Mouse (Mus musculus) neural tube, embryonic 12.5 days (tissue): ENCODE measurements around the gene Macc1. TPM values are rescaled to one million over a fixed set of nuclear protein-coding genes. Genes with fewer than 3 reads are reported as not detected.

ENCODE experiments used
- ATAC-seq: fragments of 200-750 bp; cut with Nextera tagmentation; 2 replicates; pipeline ENCODE4 v1.8.0; 2017; ENCODE audit warnings: low read depth, mild to moderate bottlenecking, moderate TSS enrichment, moderate library complexity; ENCODE audit not compliant: low FRiP score
- H3K27ac ChIP-seq: fragments of 300-500 bp; sonication (generic); 2 replicates; pipeline ENCODE4 v1.5.1; 2016
- H3K27me3 ChIP-seq: fragments of 300-500 bp; sonication (generic); replicated peaks from 2 replicates; pipeline ENCODE4 v1.6.1; 2016; ENCODE audit warnings: mild to moderate bottlenecking
- H3K36me3 ChIP-seq: fragments of 300-500 bp; sonication (generic); 2 replicates; pipeline ENCODE4 v1.6.1; 2016; ENCODE audit warnings: mild to moderate bottlenecking
- H3K4me1 ChIP-seq: fragments of 300-500 bp; sonication (generic); 2 replicates; pipeline ENCODE4 v1.6.1; 2016
- H3K4me2 ChIP-seq: fragments of 300-500 bp; sonication (generic); replicated peaks from 2 replicates; pipeline ENCODE4 v1.6.1; 2016; ENCODE audit warnings: mild to moderate bottlenecking
- H3K4me3 ChIP-seq: fragments of 300-500 bp; sonication (generic); 2 replicates; pipeline ENCODE4 v1.5.1; 2016
- H3K9ac ChIP-seq: fragments of 300-500 bp; sonication (generic); 2 replicates; pipeline ENCODE4 v1.6.1; 2016; ENCODE audit warnings: mild to moderate bottlenecking
- H3K9me3 ChIP-seq: fragments of 300-500 bp; sonication (generic); 2 replicates; pipeline ENCODE4 v1.6.1; 2016; ENCODE audit warnings: mild to moderate bottlenecking
- WGBS: fragments of 180-500 bp; shearing (Covaris S2); methylation state at CpG from one replicate; pipeline ENCODE4 v1.1.7; 2016; 5-methylcytosine and 5-hydroxymethylcytosine counted together
- polyA plus RNA-seq: library from polyadenylated mRNA; unstranded; fragments of >200 nt; fragmentation: Nextera tagmentation; extraction: Ambion mirVana; gene quantifications from 2 replicates; pipeline ENCODE4 v1.2.1, GENCODE M21; 2016

Macc1 gene
- polyA plus RNA-seq, 1 experiment from 2014 or later = 0.08 TPM

- WGBS = 90% methylated on average over 2 of the region's 2 CpGs
- Histone ChIP-seq H3K27me3 (no peaks in the 10 kb centered on the region), H3K4me1 (no peaks in the 10 kb centered on the region), H3K9ac (no peak overlapping the region), H3K9me3 (no peaks in the 10 kb centered on the region), H3K36me3 (no peaks in the 10 kb centered on the region), H3K4me3 (no peak overlapping the region), H3K27ac (no peak overlapping the region), H3K4me2 (no peak overlapping the region)
- no peak for ATAC-seq
Observed at GRCm38 (mm10) chr12:119398046-119398659, 84.1 kb downstream of the Macc1 start.

DNA sequence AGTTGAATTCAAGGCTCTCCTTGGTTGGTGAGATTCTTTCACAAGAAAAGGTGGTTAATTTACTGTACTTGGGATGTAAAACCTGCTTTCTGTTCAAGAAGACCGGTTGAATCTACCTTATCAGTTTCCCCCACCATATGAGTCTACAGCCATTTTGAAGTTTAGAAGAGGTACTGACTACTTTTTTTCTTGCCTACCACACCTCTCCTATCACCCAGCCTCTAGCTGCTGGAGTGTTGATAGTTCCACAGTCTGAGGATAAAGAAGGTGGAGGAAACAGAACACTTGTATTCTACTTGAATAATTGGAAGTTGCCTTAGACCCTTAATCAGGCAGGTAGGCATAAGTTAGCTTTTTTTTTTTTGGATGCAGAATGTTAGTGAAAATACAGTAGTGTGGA lies 88.2 kb downstream of the Macc1 start:
- Histone ChIP-seq H3K27me3 (no peaks in the 10 kb centered on the region), H3K4me2 (no peak overlapping the region), H3K9me3 (no peaks in the 10 kb centered on the region), H3K36me3 (no peaks in the 10 kb centered on the region), H3K4me3 (no peak overlapping the region), H3K9ac (no peak overlapping the region), H3K27ac (no peak overlapping the region), H3K4me1 (no peaks in the 10 kb centered on the region)
- ATAC-seq = no peak
- WGBS = 87% methylated on average over 1 of the region's 1 CpGs

- no peaks in the 10 kb centered on the region for H3K36me3 ChIP-seq
- H3K27me3 ChIP-seq = no peaks in the 10 kb centered on the region
- no peak overlapping the region for H3K27ac ChIP-seq
- H3K4me3 ChIP-seq = no peak overlapping the region
- H3K9me3 ChIP-seq = no peaks in the 10 kb centered on the region
- WGBS = 35% methylated on average over 3 of the region's 3 CpGs
- H3K4me2 ChIP-seq = no peak overlapping the region
- H3K4me1 ChIP-seq = no peaks in the 10 kb centered on the region
- no peak overlapping the region for H3K9ac ChIP-seq
- ATAC-seq = no peak
Observed at GRCm38 (mm10) chr12:119402796-119403195, 88.7 kb downstream of the Macc1 start.

GRCm38 (mm10) chr12:119404810-119405209 lies 90.7 kb downstream of the Macc1 start:
- H3K36me3 ChIP-seq = no peaks in the 10 kb centered on the region
- no peak overlapping the region for H3K9ac ChIP-seq
- H3K4me3 ChIP-seq = no peak overlapping the region
- no peaks in the 10 kb centered on the region for H3K9me3 ChIP-seq
- no peak overlapping the region for H3K4me2 ChIP-seq
- no peaks in the 10 kb centered on the region for H3K4me1 ChIP-seq
- no peak for ATAC-seq
- H3K27me3 ChIP-seq = no peaks in the 10 kb centered on the region
- WGBS = 88% methylated on average over 1 of the region's 1 CpGs
- H3K27ac ChIP-seq = no peak overlapping the region

DNA sequence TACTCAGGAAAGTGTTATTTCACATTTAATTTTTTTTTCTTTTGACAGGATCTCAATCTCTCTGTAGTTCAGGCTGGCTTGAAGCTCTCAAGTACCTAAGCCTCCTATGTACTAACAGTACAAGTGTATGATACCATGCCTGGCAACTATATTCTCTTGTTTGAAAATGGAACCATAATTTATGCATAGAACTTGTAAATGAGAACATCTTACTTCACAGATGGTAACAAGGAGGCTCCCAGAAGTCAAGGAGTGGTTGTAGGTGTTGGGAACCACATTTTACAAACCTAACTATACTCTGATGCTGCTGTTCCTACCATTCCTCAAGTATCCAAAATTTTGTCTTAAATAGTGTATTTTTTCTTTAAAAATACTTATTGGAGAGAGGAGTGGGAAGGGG lies 96.5 kb downstream of the Macc1 start:
- Histone ChIP-seq H3K36me3 (no peaks in the 10 kb centered on the region), H3K9ac (no peak overlapping the region), H3K4me3 (no peak overlapping the region), H3K4me2 (no peak overlapping the region), H3K27ac (no peak overlapping the region), H3K4me1 (no peaks in the 10 kb centered on the region), H3K27me3 (no peaks in the 10 kb centered on the region), H3K9me3 (no peaks in the 10 kb centered on the region)
- ATAC-seq = no peak

DNA sequence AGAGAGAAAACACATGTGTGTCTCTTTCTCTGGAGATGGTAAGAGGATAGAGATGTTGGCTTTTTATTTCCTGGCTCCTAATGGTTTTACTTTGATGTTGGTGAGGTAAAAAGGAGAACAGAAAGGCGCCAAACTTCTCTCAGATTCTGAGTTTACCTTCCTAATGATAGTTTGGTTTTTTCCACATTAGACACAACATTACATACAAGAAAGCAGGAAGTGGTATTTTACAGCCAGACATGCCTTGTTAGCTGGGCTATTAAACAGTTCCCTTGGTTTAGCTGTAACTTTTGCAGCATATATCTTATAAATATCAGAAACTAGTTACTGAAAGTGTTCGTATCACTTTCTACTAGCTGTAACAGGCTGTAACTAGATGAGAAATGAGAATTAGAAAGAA lies 96.9 kb downstream of the Macc1 start:
- H3K4me2 ChIP-seq = no peak overlapping the region
- no peak overlapping the region for H3K9ac ChIP-seq
- H3K9me3 ChIP-seq = no peaks in the 10 kb centered on the region
- H3K36me3 ChIP-seq = no peaks in the 10 kb centered on the region
- 74% methylated on average over 2 of the region's 2 CpGs for WGBS
- H3K27ac ChIP-seq = no peak overlapping the region
- ATAC-seq = no peak
- no peaks in the 10 kb centered on the region for H3K4me1 ChIP-seq
- no peak overlapping the region for H3K4me3 ChIP-seq
- H3K27me3 ChIP-seq = no peaks in the 10 kb centered on the region

- 89% methylated on average over 2 of the region's 2 CpGs for WGBS
- H3K9me3 ChIP-seq = no peaks in the 10 kb centered on the region
- no peaks in the 10 kb centered on the region for H3K4me1 ChIP-seq
- no peaks in the 10 kb centered on the region for H3K27me3 ChIP-seq
- no peak for ATAC-seq
- H3K4me2 ChIP-seq = no peak overlapping the region
- no peak overlapping the region for H3K9ac ChIP-seq
- no peak overlapping the region for H3K4me3 ChIP-seq
- no peak overlapping the region for H3K27ac ChIP-seq
- no peaks in the 10 kb centered on the region for H3K36me3 ChIP-seq
Observed at GRCm38 (mm10) chr12:119411982-119412381, 97.9 kb downstream of the Macc1 start.

- no peak for ATAC-seq
- Histone ChIP-seq H3K4me3 (no peak overlapping the region), H3K27me3 (no peaks in the 10 kb centered on the region), H3K27ac (no peak overlapping the region), H3K4me1 (no peaks in the 10 kb centered on the region), H3K9me3 (no peaks in the 10 kb centered on the region), H3K4me2 (no peak overlapping the region), H3K9ac (no peak overlapping the region), H3K36me3 (no peaks in the 10 kb centered on the region)
- 91% methylated on average over 2 of the region's 2 CpGs for WGBS
Observed at GRCm38 (mm10) chr12:119415900-119416299, 101.8 kb downstream of the Macc1 start.

DNA sequence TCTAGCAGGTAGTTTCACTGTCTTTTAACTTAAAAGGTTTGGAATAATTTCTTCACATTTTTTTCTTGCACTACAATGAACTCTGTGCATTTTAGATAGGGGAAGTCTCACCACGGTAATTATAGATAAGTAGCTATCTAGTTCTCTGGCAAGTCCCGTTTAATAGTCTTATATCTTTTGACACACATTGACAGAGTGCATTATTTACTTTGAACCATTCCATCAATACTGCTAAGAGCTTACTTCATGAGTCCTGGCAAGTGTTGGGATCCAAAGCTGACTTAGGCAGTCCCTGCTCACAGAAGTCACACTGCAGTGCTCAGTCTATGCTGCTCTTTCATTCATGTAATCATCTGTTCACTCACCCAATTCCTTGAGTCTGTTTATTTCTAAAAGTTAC lies 111.7 kb downstream of the Macc1 start:
- no peak overlapping the region for H3K9ac ChIP-seq
- no peaks in the 10 kb centered on the region for H3K27me3 ChIP-seq
- H3K4me3 ChIP-seq = no peak overlapping the region
- H3K36me3 ChIP-seq = no peaks in the 10 kb centered on the region
- ATAC-seq = no peak
- no peak overlapping the region for H3K27ac ChIP-seq
- 86% methylated on average over 2 of the region's 2 CpGs for WGBS
- no peaks in the 10 kb centered on the region for H3K9me3 ChIP-seq
- H3K4me1 ChIP-seq = no peaks in the 10 kb centered on the region
- no peak overlapping the region for H3K4me2 ChIP-seq

DNA sequence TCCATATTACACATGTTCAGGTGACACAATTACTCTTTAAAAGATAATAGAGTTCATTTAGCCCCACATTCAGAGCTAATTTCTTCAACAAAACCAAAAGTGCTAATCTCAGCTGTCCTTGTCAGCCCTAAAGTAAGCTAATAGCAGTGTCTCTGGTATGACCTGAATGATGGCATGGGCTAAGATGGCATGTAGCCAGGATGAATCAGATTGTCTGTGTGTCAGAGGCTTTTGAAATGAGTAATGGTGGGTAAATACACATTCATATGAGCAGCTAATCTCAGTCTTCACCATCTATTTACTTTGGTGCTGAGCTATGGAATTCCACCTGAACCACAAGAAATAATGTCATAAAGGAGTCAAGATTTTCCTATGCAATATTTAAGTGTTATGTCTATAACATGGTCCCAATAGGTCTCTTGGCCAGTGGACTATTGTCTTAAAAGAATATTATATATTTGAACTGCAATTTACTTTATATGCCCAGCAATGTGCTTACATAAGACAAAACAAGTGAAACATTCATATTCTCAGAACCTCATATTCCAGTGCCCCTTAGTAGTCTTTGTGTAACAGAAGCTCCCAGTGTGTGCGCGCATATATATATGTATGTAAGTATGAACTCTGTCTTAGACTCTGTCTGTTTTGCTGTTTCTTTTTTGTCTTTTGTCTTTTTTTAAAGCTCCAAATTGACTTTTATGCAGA lies 112.3 kb downstream of the Macc1 start:
- ATAC-seq = no peak
- 96% methylated on average over 2 of the region's 2 CpGs for WGBS
- H3K4me2 ChIP-seq = no peak overlapping the region
- no peak overlapping the region for H3K9ac ChIP-seq
- no peaks in the 10 kb centered on the region for H3K36me3 ChIP-seq
- no peak overlapping the region for H3K4me3 ChIP-seq
- no peaks in the 10 kb centered on the region for H3K27me3 ChIP-seq
- H3K9me3 ChIP-seq = no peaks in the 10 kb centered on the region
- no peak overlapping the region for H3K27ac ChIP-seq
- no peaks in the 10 kb centered on the region for H3K4me1 ChIP-seq

- no peak overlapping the region for H3K4me3 ChIP-seq
- no peaks in the 10 kb centered on the region for H3K9me3 ChIP-seq
- peak; percentile 81; the same call in 1 of the 2 replicates for ATAC-seq
- H3K27me3 ChIP-seq = no peaks in the 10 kb centered on the region
- 70% methylated on average over 1 of the region's 1 CpGs for WGBS
- no peak overlapping the region for H3K9ac ChIP-seq
- H3K4me1 ChIP-seq = no peaks in the 10 kb centered on the region
- no peaks in the 10 kb centered on the region for H3K36me3 ChIP-seq
- H3K4me2 ChIP-seq = no peak overlapping the region
- no peak overlapping the region for H3K27ac ChIP-seq
Observed at GRCm38 (mm10) chr12:119426887-119427204, 112.8 kb downstream of the Macc1 start.

DNA sequence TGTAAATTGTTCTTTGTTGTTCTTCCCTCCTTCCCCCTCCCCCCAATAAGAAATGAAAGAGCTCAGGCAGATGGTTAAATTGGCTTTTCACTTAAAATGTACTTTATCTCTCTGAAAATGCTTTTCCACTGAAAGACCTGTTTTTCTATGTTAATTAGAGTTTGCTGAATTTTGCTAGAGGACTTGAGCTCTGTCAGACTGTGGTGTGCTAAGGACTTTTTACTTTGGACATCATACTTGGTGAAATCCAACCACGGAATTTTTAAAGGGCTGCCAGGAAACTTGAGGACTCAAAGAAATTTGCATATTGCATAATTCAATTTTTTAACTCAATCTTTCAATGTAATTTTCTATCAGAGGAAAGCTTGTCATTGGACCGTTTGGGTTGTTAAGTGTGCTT lies 126.7 kb downstream of the Macc1 start:
- no peak for ATAC-seq
- no peaks in the 10 kb centered on the region for H3K36me3 ChIP-seq
- H3K9ac ChIP-seq = no peak overlapping the region
- H3K4me1 ChIP-seq = no peaks in the 10 kb centered on the region
- H3K27me3 ChIP-seq = no peaks in the 10 kb centered on the region
- WGBS = 83% methylated on average over 2 of the region's 2 CpGs
- no peaks in the 10 kb centered on the region for H3K9me3 ChIP-seq
- no peak overlapping the region for H3K27ac ChIP-seq
- no peak overlapping the region for H3K4me2 ChIP-seq
- H3K4me3 ChIP-seq = no peak overlapping the region

DNA sequence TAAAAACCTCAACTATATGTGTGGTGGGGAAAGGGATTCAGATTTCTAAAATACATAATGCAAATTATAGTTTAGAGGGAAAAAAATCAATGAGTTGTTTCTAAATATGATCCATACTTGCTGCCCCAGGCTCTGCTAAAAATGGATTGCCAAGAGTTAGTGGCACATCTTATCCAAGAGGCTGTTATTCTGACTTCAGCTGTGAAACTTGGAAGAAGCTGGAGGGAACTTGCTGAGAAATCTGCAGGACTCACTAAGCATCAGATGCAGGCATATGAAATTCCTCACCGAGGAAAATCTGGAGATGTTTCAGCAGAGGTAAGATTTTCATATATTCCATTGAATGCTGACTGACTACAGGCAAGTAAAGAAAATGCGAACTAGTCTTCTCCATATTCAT lies 136.0 kb downstream of the Macc1 start:
- ATAC-seq = no peak
- Histone ChIP-seq H3K4me2 (no peak overlapping the region), H3K27me3 (no peaks in the 10 kb centered on the region), H3K27ac (no peak overlapping the region), H3K9ac (no peak overlapping the region), H3K4me1 (no peaks in the 10 kb centered on the region), H3K36me3 (no peaks in the 10 kb centered on the region), H3K4me3 (no peak overlapping the region), H3K9me3 (no peaks in the 10 kb centered on the region)
- 90% methylated on average over 2 of the region's 2 CpGs for WGBS
